Mouse (Mus musculus) E14TG2a.4 (cell line): Measurements from ENCODE around the gene Zfp3.

Experiments
- CTCF ChIP-seq: conservative IDR thresholded peaks from 2 replicates; pipeline ENCODE4 v1.5.1; 2014; ENCODE audit warnings: low read length
- POU5F1 ChIP-seq: IDR thresholded peaks from 2 replicates; pipeline ENCODE4 v1.6.1; 2014; ENCODE audit warnings: low read length, borderline replicate concordance

- TF ChIP-seq CTCF, result no peak
- TF ChIP-seq POU5F1, result no peak
Observed at GRCm38 (mm10) chr11:70785908-70786307, 21.9 kb downstream of the Zfp3 start.
